Mouse (Mus musculus) stomach, postnatal 0 days (tissue): ENCODE measurements around the gene Trib3. TPM values are rescaled to one million over a fixed set of nuclear protein-coding genes. Genes with fewer than 3 reads are reported as not detected.

Source experiments
- ATAC-seq: fragments of 200-750 bp; cut with Nextera tagmentation; 2 replicates; pipeline ENCODE4 v1.8.0; 2017; ENCODE audit not compliant: low FRiP score, low TSS enrichment
- DNase-seq: peaks from one replicate; pipeline ENCODE4 v3.0.0-alpha.2; 2016; ENCODE audit warnings: low spot score
- H3K27ac ChIP-seq: fragments of 300-500 bp; sonication (generic); replicated peaks from 2 replicates; pipeline ENCODE4 v1.5.1; 2014; ENCODE audit warnings: mild to moderate bottlenecking, control low read depth
- H3K27me3 ChIP-seq: fragments of 300-500 bp; sonication (generic); 2 replicates; pipeline ENCODE4 v1.6.1; 2014; ENCODE audit warnings: low read length; ENCODE audit not compliant: control insufficient read depth, insufficient read depth
- H3K36me3 ChIP-seq: fragments of 300-500 bp; sonication (generic); 2 replicates; pipeline ENCODE4 v1.6.1; 2014; ENCODE audit warnings: low read length, mixed read lengths; ENCODE audit not compliant: control insufficient read depth, insufficient read depth
- H3K4me1 ChIP-seq: fragments of 300-500 bp; sonication (generic); replicated peaks from 2 replicates; pipeline ENCODE4 v1.6.1; 2014; ENCODE audit warnings: antibody characterized with exemption; ENCODE audit not compliant: control insufficient read depth, insufficient read depth
- H3K4me2 ChIP-seq: fragments of 300-500 bp; sonication (generic); replicated peaks from 2 replicates; pipeline ENCODE4 v1.6.1; 2014; ENCODE audit warnings: low read depth, mild to moderate bottlenecking, control low read depth, moderate library complexity
- H3K4me3 ChIP-seq: fragments of 300-500 bp; sonication (generic); 2 replicates; pipeline ENCODE4 v1.5.1; 2014; ENCODE audit warnings: low read depth, low read length, control low read depth
- H3K9ac ChIP-seq: fragments of 300-500 bp; sonication (generic); 2 replicates; pipeline ENCODE4 v1.6.1; 2014; ENCODE audit warnings: mild to moderate bottlenecking, low read length, control low read depth, mixed read lengths
- H3K9me3 ChIP-seq: fragments of 300-500 bp; sonication (generic); 2 replicates; pipeline ENCODE4 v1.6.1; 2016; ENCODE audit warnings: low read length; ENCODE audit not compliant: control insufficient read depth
- CTCF ChIP-seq: IDR thresholded peaks from 2 replicates; pipeline ENCODE4 v1.5.1; 2016; ENCODE audit warnings: antibody characterized with exemption, low read depth, mild to moderate bottlenecking, moderate library complexity
- EP300 ChIP-seq: optimal IDR thresholded peaks from 2 replicates; pipeline ENCODE3; 2016; ENCODE audit warnings: antibody characterized with exemption
- WGBS: fragments of 180-500 bp; shearing (Covaris S2); extraction: QIAGEN DNeasy Blood & Tissue Kit; methylation state at CpG from one replicate; pipeline ENCODE4 v1.1.7; 2014; 5-methylcytosine and 5-hydroxymethylcytosine counted together
- polyA plus RNA-seq: library from polyadenylated mRNA; unstranded; fragments of >200 nt; fragmentation: Nextera tagmentation; extraction: Ambion mirVana; gene quantifications from 2 replicates; pipeline ENCODE4 v1.2.1, GENCODE M21; 2015

Trib3 gene
- polyA plus RNA-seq, 1 experiment from 2014 or later: 2.9 TPM

DNA sequence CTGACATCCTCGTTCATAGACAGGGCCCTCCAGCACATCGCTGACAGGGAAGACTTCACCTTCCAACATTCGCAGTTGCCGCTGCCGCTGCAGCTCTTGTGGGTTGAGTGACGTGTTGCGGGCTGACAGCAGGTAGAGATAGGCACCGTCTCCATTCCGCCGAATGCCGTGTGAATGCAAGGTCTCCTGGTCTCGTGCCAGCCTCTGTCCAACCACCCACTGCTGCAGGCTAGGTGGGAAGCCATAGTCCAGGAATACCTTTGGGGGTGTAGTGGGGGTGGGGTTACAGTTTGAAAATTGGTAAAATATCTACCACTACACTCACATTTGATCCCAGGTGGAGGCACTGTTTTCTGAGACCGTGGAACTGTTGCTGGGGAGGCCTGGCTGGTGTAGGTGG is 17.7 kb downstream of the Trib3 start:
- H3K4me1 ChIP-seq: no peaks in the 10 kb centered on the region; the same call in 1 of the 2 replicates
- no peak overlapping the region for H3K4me2 ChIP-seq
- no peak overlapping the region for H3K27ac ChIP-seq
- H3K9ac ChIP-seq: no peak overlapping the region
- H3K27me3 ChIP-seq: no peaks in the 10 kb centered on the region
- 92% methylated on average over 13 of the region's 13 CpGs for WGBS
- no peaks in the 10 kb centered on the region for H3K9me3 ChIP-seq
- ATAC-seq (no peak), DNase-seq (no peak)
- H3K36me3 ChIP-seq: peaks cover 25% of the 10 kb centered on the region
- H3K4me3 ChIP-seq: no peak overlapping the region
- TF ChIP-seq EP300: no peak
- no peak for TF ChIP-seq CTCF

GRCm38 (mm10) chr2:152324842-152325241 is 19.0 kb downstream of the Trib3 start:
- Histone ChIP-seq H3K27ac (no peak overlapping the region), H3K36me3 (peaks cover 27% of the 10 kb centered on the region), H3K4me3 (no peak overlapping the region), H3K4me1 (no peaks in the 10 kb centered on the region), H3K9ac (no peak overlapping the region), H3K9me3 (no peaks in the 10 kb centered on the region), H3K4me2 (no peak overlapping the region), H3K27me3 (no peaks in the 10 kb centered on the region)
- no peak for DNase-seq
- TF ChIP-seq CTCF (no peak), EP300 (no peak)
- no peak for ATAC-seq
- WGBS: 92% methylated on average over 3 of the region's 3 CpGs

DNA sequence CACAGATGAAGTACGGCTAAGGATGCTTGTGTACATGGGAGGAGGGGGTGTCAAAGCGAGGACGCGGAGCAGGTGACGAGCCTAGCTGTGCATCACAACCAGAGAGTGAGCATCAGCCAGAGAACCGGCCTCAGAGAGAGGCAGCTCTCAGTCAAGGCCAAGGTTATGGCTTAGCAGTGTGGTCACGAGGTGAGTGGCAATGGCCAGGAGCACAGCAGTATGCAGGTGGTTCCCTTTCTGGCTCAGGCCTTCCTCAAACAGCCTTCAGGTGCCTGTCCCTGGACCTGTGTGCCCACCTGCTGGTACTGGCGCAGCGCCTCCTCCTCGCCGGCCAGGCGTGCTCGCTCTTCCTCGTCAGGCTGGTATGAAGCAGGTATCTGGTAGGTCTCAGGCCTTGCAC is 19.9 kb downstream of the Trib3 start:
- no peaks in the 10 kb centered on the region for H3K27me3 ChIP-seq
- WGBS: 96% methylated on average over 14 of the region's 14 CpGs
- no peak for TF ChIP-seq CTCF
- no peak for TF ChIP-seq EP300
- no peaks in the 10 kb centered on the region for H3K9me3 ChIP-seq
- no peak overlapping the region for H3K27ac ChIP-seq
- no peak overlapping the region for H3K4me2 ChIP-seq
- H3K9ac ChIP-seq: no peak overlapping the region
- H3K36me3 ChIP-seq: peaks cover 30% of the 10 kb centered on the region
- DNase-seq: no peak
- peak; percentile 25; the same call in 1 of the 2 replicates for ATAC-seq
- H3K4me3 ChIP-seq: no peak overlapping the region
- H3K4me1 ChIP-seq: no peaks in the 10 kb centered on the region

DNA sequence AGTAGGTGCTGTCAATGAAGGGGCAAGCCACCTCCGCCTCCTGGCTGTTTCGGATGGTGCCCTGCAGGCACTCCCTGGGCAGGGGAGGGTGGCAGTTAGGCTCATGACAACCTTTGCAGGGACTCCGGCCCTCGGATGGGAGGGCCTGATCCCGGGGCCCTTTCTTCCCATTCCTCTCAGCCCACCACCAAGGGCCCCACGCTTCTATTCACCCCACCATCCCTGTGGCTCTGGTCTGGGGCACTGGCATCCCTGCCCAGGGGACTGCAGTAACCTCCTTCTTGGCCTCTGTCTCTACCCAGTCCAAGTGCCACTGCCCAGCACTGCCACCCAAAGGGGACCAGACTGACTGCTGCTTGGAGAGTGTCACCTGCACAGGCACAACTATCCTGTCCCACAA is 21.6 kb downstream of the Trib3 start:
- TF ChIP-seq CTCF (no peak), EP300 (no peak)
- H3K4me1 ChIP-seq: no peaks in the 10 kb centered on the region
- no peak overlapping the region for H3K4me3 ChIP-seq
- H3K27ac ChIP-seq: no peak overlapping the region
- DNase-seq (no peak), ATAC-seq (no peak)
- 91% methylated on average over 5 of the region's 6 CpGs for WGBS
- no peak overlapping the region for H3K9ac ChIP-seq
- H3K4me2 ChIP-seq: no peak overlapping the region
- H3K27me3 ChIP-seq: no peaks in the 10 kb centered on the region
- peaks cover 34% of the 10 kb centered on the region for H3K36me3 ChIP-seq
- no peaks in the 10 kb centered on the region for H3K9me3 ChIP-seq

DNA sequence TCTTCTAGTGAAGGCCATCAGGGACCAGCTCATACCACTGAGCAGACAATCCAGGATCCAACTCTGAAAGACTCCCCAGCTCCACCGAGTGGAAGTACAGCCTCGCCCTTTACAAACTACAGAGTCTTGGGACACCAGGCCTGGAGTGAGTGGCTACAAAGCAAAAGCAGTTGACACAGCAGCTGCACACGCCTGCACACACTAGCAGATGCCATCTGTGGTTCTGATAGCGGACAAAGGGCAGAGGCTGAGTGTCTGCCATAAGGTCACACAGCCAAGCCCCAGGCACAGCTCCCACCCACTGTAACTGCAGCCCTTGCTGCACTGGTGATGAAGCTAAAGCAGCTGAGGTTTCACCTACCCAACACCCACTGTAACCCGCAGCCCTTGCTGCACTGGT is 22.3 kb downstream of the Trib3 start:
- WGBS: 76% methylated on average over 5 of the region's 5 CpGs
- no peak overlapping the region for H3K4me3 ChIP-seq
- H3K27me3 ChIP-seq: no peaks in the 10 kb centered on the region
- H3K4me1 ChIP-seq: no peaks in the 10 kb centered on the region
- H3K27ac ChIP-seq: no peak overlapping the region
- no peak overlapping the region for H3K4me2 ChIP-seq
- no peak for ATAC-seq
- H3K9ac ChIP-seq: no peak overlapping the region
- peaks cover 31% of the 10 kb centered on the region for H3K36me3 ChIP-seq
- no peaks in the 10 kb centered on the region for H3K9me3 ChIP-seq
- DNase-seq: no peak
- no peak for TF ChIP-seq CTCF
- no peak for TF ChIP-seq EP300

GRCm38 (mm10) chr2:152317054-152317453 is 26.8 kb downstream of the Trib3 start:
- Histone ChIP-seq H3K9ac (no peak overlapping the region), H3K27ac (no peak overlapping the region), H3K4me1 (no peaks in the 10 kb centered on the region), H3K36me3 (peaks cover 15% of the 10 kb centered on the region), H3K4me2 (no peak overlapping the region), H3K27me3 (no peaks in the 10 kb centered on the region), H3K9me3 (no peaks in the 10 kb centered on the region), H3K4me3 (no peak overlapping the region)
- no peak for ATAC-seq
- TF ChIP-seq CTCF (no peak), EP300 (no peak)
- DNase-seq: no peak
- WGBS: 74% methylated on average over 6 of the region's 6 CpGs
